Mouse (Mus musculus) erythroblast, embryonic 14.5 days (primary cell): Measurements from ENCODE around the gene Plcb2. TPM values are rescaled to one million over a fixed set of nuclear protein-coding genes. Genes with fewer than 3 reads are reported as not detected.

Experiments used
- H3K27me3 ChIP-seq: 2 replicates; pipeline ENCODE4 v1.6.1; 2012; ENCODE audit warnings: inconsistent platforms; ENCODE audit not compliant: control insufficient read depth
- H3K36me3 ChIP-seq: 2 replicates; pipeline ENCODE4 v1.6.1; 2012; ENCODE audit warnings: mild to moderate bottlenecking, inconsistent platforms; ENCODE audit not compliant: control insufficient read depth
- H3K4me1 ChIP-seq: 2 replicates; pipeline ENCODE4 v1.6.1; 2012; ENCODE audit warnings: inconsistent platforms; ENCODE audit not compliant: control insufficient read depth
- H3K4me3 ChIP-seq: replicated peaks from 2 replicates; pipeline ENCODE3; 2012; ENCODE audit warnings: moderate library complexity, mild to moderate bottlenecking, inconsistent platforms
- H3K9me3 ChIP-seq: 2 replicates; pipeline ENCODE4 v1.6.1; 2012; ENCODE audit warnings: low read length, inconsistent platforms, mixed read lengths; ENCODE audit not compliant: control insufficient read depth
- GATA1 ChIP-seq: IDR thresholded peaks from 2 replicates; pipeline ENCODE4 v1.6.1; 2012; ENCODE audit warnings: low read length, inconsistent platforms, mixed read lengths
- TAL1 ChIP-seq: IDR thresholded peaks from 3 replicates; pipeline ENCODE4 v1.6.1; 2012; ENCODE audit warnings: low read length, inconsistent platforms, mixed read lengths
- polyA plus RNA-seq: library from polyadenylated mRNA; stranded (reverse); fragments of >175 nt; gene quantifications from 2 replicates; pipeline ENCODE4 v1.2.3, GENCODE M21; 2012

Gene Plcb2
- 0.07 and 0.16 TPM in 2 replicates for polyA plus RNA-seq

- Histone ChIP-seq H3K4me1 (peaks cover 7% of the 10 kb centered on the region), H3K36me3 (no peaks in the 10 kb centered on the region), H3K9me3 (no peaks in the 10 kb centered on the region), H3K27me3 (peaks cover 50% of the 10 kb centered on the region), H3K4me3 (no peak within 1 kb of the TSS)
- TF ChIP-seq GATA1: no peak
- no peak for TF ChIP-seq TAL1
Observed at GRCm38 (mm10) chr2:118728337-118728736, at the start of gene Plcb2. Gene Plcb2, minus strand, starts transcription at chr2:118728438.

- no peak overlapping the region for H3K4me3 ChIP-seq
- TF ChIP-seq GATA1: no peak
- no peak for TF ChIP-seq TAL1
- peaks cover 31% of the 10 kb centered on the region for H3K27me3 ChIP-seq
- no peaks in the 10 kb centered on the region for H3K36me3 ChIP-seq
- H3K9me3 ChIP-seq: no peaks in the 10 kb centered on the region
- peaks cover 19% of the 10 kb centered on the region for H3K4me1 ChIP-seq
Observed at GRCm38 (mm10) chr2:118776295-118776694, 48.1 kb upstream of the Plcb2 start.

DNA sequence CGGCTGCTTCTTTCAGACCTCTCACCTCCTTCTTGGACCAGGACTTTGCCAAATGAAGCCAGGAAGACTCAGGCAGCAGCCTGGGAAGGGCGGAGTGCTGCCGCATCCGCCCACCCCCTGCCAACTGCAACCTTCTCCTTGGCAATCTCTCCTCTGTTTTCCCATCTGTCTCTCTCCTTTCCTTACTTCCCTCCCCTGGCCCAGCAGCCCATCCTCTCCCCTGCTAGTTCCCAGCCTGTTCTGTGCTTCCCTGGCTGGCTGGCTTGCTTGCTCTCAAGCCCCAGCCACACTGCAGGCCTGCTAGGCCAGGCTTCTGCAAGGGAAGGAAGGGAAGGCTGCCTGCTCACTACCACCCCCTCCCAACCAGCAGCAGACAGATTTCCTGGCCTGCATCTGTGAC, 47.6 kb upstream of the Plcb2 start:
- no peaks in the 10 kb centered on the region for H3K9me3 ChIP-seq
- TF ChIP-seq TAL1 (no peak), GATA1 (no peak)
- H3K36me3 ChIP-seq: no peaks in the 10 kb centered on the region
- H3K27me3 ChIP-seq: peaks cover 27% of the 10 kb centered on the region
- peaks cover 19% of the 10 kb centered on the region for H3K4me1 ChIP-seq
- H3K4me3 ChIP-seq: no peak overlapping the region

DNA sequence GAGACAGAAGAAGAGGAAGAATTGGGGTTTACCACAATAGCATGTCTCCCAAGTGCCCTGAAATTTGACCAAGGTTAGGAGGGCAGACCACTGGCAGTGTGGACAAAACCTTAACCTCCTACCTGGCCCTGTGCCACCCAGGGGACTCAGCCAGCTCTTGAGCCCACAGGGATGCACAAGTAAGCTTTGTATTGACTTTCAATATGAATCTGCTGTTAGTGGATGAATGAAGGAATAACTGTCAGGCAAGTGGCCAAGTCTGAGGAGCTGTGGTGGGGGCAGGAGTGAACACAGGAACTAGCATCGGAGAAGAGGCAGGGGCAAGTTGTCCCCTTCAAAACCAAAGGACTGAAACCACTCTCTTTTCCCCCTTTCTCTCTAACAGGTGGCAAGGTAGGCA, 47.2 kb upstream of the Plcb2 start:
- peaks cover 19% of the 10 kb centered on the region for H3K4me1 ChIP-seq
- no peak for TF ChIP-seq GATA1
- no peak for TF ChIP-seq TAL1
- no peaks in the 10 kb centered on the region for H3K9me3 ChIP-seq
- no peaks in the 10 kb centered on the region for H3K36me3 ChIP-seq
- no peak overlapping the region for H3K4me3 ChIP-seq
- H3K27me3 ChIP-seq: peaks cover 24% of the 10 kb centered on the region

GRCm38 (mm10) chr2:118774536-118774935, 46.3 kb upstream of the Plcb2 start:
- no peaks in the 10 kb centered on the region for H3K36me3 ChIP-seq
- H3K27me3 ChIP-seq: peaks cover 16% of the 10 kb centered on the region
- TF ChIP-seq TAL1 (no peak), GATA1 (no peak)
- H3K4me1 ChIP-seq: peaks cover 12% of the 10 kb centered on the region
- no peak overlapping the region for H3K4me3 ChIP-seq
- no peaks in the 10 kb centered on the region for H3K9me3 ChIP-seq

- no peak within 1 kb of the TSS for H3K4me3 ChIP-seq
- no peaks in the 10 kb centered on the region for H3K4me1 ChIP-seq
- H3K9me3 ChIP-seq: no peaks in the 10 kb centered on the region
- no peaks in the 10 kb centered on the region for H3K36me3 ChIP-seq
- H3K27me3 ChIP-seq: peaks cover 8% of the 10 kb centered on the region; the same call in 1 of the 2 replicates
- TF ChIP-seq GATA1: no peak
- TF ChIP-seq TAL1: no peak
Observed at GRCm38 (mm10) chr2:118772158-118772874, 44.1 kb upstream of the Plcb2 start, which contains the start of gene Phgr1. Gene Phgr1, plus strand, starts transcription at chr2:118772769.

- Histone ChIP-seq H3K4me3 (no peak overlapping the region), H3K36me3 (no peaks in the 10 kb centered on the region), H3K27me3 (peaks cover 6% of the 10 kb centered on the region; the same call in 1 of the 2 replicates), H3K4me1 (peaks cover 33% of the 10 kb centered on the region), H3K9me3 (no peaks in the 10 kb centered on the region)
- TF ChIP-seq TAL1 (no peak), GATA1 (no peak)
Observed at GRCm38 (mm10) chr2:118766041-118767033, 38.1 kb upstream of the Plcb2 start.

DNA sequence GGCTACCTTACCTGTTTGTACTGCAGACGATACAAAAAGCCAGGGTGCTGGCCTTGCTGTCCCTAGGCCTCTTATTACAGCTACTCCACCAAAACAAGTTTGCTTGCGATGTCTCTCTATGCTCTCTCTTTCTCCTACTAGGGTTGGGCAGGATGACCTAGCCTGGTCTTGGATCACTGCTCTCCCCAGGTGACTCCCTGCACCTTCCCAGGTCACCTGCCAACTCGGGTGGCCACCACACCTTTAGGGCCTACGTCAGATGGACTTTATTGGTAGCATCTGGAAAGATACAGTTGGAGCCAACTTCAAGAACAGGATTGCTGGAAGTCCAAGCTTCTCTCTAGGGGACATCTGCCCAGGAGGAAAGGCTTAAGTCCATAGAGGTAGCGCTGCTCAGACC, 36.6 kb upstream of the Plcb2 start:
- Histone ChIP-seq H3K9me3 (no peaks in the 10 kb centered on the region), H3K27me3 (peaks cover 6% of the 10 kb centered on the region; the same call in 1 of the 2 replicates), H3K36me3 (no peaks in the 10 kb centered on the region), H3K4me3 (no peak overlapping the region), H3K4me1 (peaks cover 38% of the 10 kb centered on the region)
- TF ChIP-seq TAL1 (no peak), GATA1 (no peak)
